ENCODE assay signal across 8 mouse cellular contexts in genomic region chr2:27740091-27740608, GRCm38 (mm10).
DNase-seq lines count a peak whose midpoint lies in the region; ATAC-seq lines count a peak whose summit lies in the region.

No protein-coding gene starts in this region.

- no peak overlapping the region for H3K4me3 ChIP-seq in embryonic facial prominence, embryonic 12.5 days
- H3K4me3 ChIP-seq in limb, embryonic 10.5 days: peak overlapping the region; percentile 28
- H3K4me3 ChIP-seq in midbrain, embryonic 11.5 days (ENCODE audit: low read depth, low read length): peak overlapping the region; percentile 5; the same call in 1 of the 2 replicates

- H3K4me2 ChIP-seq in embryonic facial prominence, embryonic 12.5 days (replicated peaks): peak overlapping the region; percentile 5; the same call in 1 of the 2 replicates
- peak overlapping the region; percentile 35 for H3K4me2 ChIP-seq in midbrain, embryonic 11.5 days

- WGBS in embryonic facial prominence, embryonic 12.5 days: 1% methylated on average over 16 of the region's 16 CpGs
- WGBS in limb, embryonic 10.5 days: 1% methylated on average over 16 of the region's 16 CpGs
- 2% methylated on average over 16 of the region's 16 CpGs for WGBS in midbrain, embryonic 11.5 days

- peak; percentile 17 for ATAC-seq in embryonic facial prominence, embryonic 12.5 days (ENCODE audit: insufficient number of reproducible peaks, insufficient read depth, low FRiP score, low TSS enrichment)
- ATAC-seq in midbrain, embryonic 11.5 days (ENCODE audit: low FRiP score): peak; percentile 89

- peak overlapping the region; percentile 28; the same call in 1 of the 2 replicates for H3K9ac ChIP-seq in embryonic facial prominence, embryonic 12.5 days
- peak overlapping the region; percentile 39 for H3K9ac ChIP-seq in midbrain, embryonic 11.5 days (ENCODE audit: low read length)

- H3K27me3 ChIP-seq in embryonic facial prominence, embryonic 12.5 days: no peaks in the 10 kb centered on the region
- H3K27me3 ChIP-seq in limb, embryonic 10.5 days (ENCODE audit: low read depth, poor library complexity, severe bottlenecking): no peaks in the 10 kb centered on the region
- no peaks in the 10 kb centered on the region for H3K27me3 ChIP-seq in midbrain, embryonic 11.5 days (ENCODE audit: control insufficient read depth, insufficient read depth, low read length)

- DNase-seq in adrenal gland, postnatal 25 days: peak; percentile 79
- peak; percentile 99 for DNase-seq in heart, adult 11 months
- DNase-seq in kidney, adult 18-20 months: peak; percentile 87
- peak; percentile 85 for DNase-seq in limb, embryonic 10.5 days (ENCODE audit: low spot score)
- DNase-seq in midbrain, embryonic 11.5 days (ENCODE audit: low spot score, missing footprints): peak; percentile 98
- DNase-seq in right cerebral cortex, postnatal 4 days: peak; percentile 59
- no peak for DNase-seq in T-cell, adult 2 months (ENCODE audit: low spot score)

- H3K9me3 ChIP-seq in embryonic facial prominence, embryonic 12.5 days: no peaks in the 10 kb centered on the region
- no peaks in the 10 kb centered on the region for H3K9me3 ChIP-seq in limb, embryonic 10.5 days (replicated peaks)
- no peaks in the 10 kb centered on the region for H3K9me3 ChIP-seq in midbrain, embryonic 11.5 days (ENCODE audit: control insufficient read depth, low read length)

- H3K4me1 ChIP-seq in embryonic facial prominence, embryonic 12.5 days: peaks cover 39% of the 10 kb centered on the region
- H3K4me1 ChIP-seq in limb, embryonic 10.5 days: peaks cover 52% of the 10 kb centered on the region
- H3K4me1 ChIP-seq in midbrain, embryonic 11.5 days (ENCODE audit: control insufficient read depth, insufficient read depth, low read length): peaks cover 22% of the 10 kb centered on the region

- peak overlapping the region; percentile 38 for H3K27ac ChIP-seq in embryonic facial prominence, embryonic 12.5 days
- H3K27ac ChIP-seq in limb, embryonic 10.5 days: peak overlapping the region; percentile 70
- H3K27ac ChIP-seq in midbrain, embryonic 11.5 days (ENCODE audit: low read depth, low read length): no peak overlapping the region

- H3K36me3 ChIP-seq in embryonic facial prominence, embryonic 12.5 days: peaks cover 41% of the 10 kb centered on the region
- peaks cover 66% of the 10 kb centered on the region for H3K36me3 ChIP-seq in limb, embryonic 10.5 days
- no peaks in the 10 kb centered on the region; the same call in 1 of the 2 replicates for H3K36me3 ChIP-seq in midbrain, embryonic 11.5 days (ENCODE audit: control insufficient read depth, insufficient read depth, low read length)
